Mouse (Mus musculus) ES-Bruce4 (cell line): ENCODE measurements around the gene Cpsf3. TPM values are rescaled to one million over a fixed set of nuclear protein-coding genes. Genes with fewer than 3 reads are reported as not detected.
A peak's percentile ranks its signal among the peaks of the same experiment; 100 is the strongest.

Experiments used
- H3K27ac ChIP-seq: 2 replicates; pipeline ENCODE4 v1.5.1; 2012; ENCODE audit warnings: low read length, inconsistent platforms; ENCODE audit not compliant: insufficient read depth
- H3K27me3 ChIP-seq: 2 replicates; pipeline ENCODE4 v1.6.1; 2012; ENCODE audit warnings: mild to moderate bottlenecking, low read length, inconsistent platforms; ENCODE audit not compliant: control insufficient read depth, poor library complexity, insufficient read depth, severe bottlenecking
- H3K36me3 ChIP-seq: 2 replicates; pipeline ENCODE4 v1.6.1; 2012; ENCODE audit warnings: inconsistent platforms, mild to moderate bottlenecking, low read length, moderate library complexity; ENCODE audit not compliant: control insufficient read depth, poor library complexity, insufficient read depth, severe bottlenecking
- H3K4me1 ChIP-seq: one replicate; pipeline ENCODE4 v1.8.1; 2011; ENCODE audit warnings: low read length; ENCODE audit not compliant: control insufficient read depth, insufficient read depth
- H3K4me3 ChIP-seq: 2 replicates; pipeline ENCODE4 v1.5.1; 2011; ENCODE audit warnings: low read depth, mild to moderate bottlenecking, low read length
- H3K9ac ChIP-seq: 2 replicates; pipeline ENCODE4 v1.6.1; 2012; ENCODE audit warnings: low read depth, mild to moderate bottlenecking, inconsistent platforms; ENCODE audit not compliant: poor library complexity, severe bottlenecking
- H3K9me3 ChIP-seq: replicated peaks from 2 replicates; pipeline ENCODE4 v1.6.1; 2012; ENCODE audit warnings: mild to moderate bottlenecking, low read length, inconsistent platforms; ENCODE audit not compliant: control insufficient read depth, poor library complexity, insufficient read depth, severe bottlenecking
- CTCF ChIP-seq: IDR thresholded peaks from one replicate; pipeline ENCODE4 v1.8.1; 2011; ENCODE audit warnings: low read depth, low read length
- EP300 ChIP-seq: IDR thresholded peaks from 2 replicates; pipeline ENCODE4 v1.6.1; 2011; ENCODE audit warnings: low read depth, low read length; ENCODE audit not compliant: insufficient read depth
- POLR2A ChIP-seq: IDR thresholded peaks from one replicate; pipeline ENCODE4 v1.8.1; 2011; ENCODE audit warnings: low read length; ENCODE audit not compliant: insufficient read depth
- polyA plus RNA-seq: library from polyadenylated mRNA; stranded (reverse); fragments of >200 nt; gene quantifications from 2 replicates; pipeline ENCODE4 v1.2.4, GENCODE M21; 2011; ENCODE audit warnings: low read depth; ENCODE audit not compliant: missing spikeins, insufficient read depth, insufficient read length

Gene Cpsf3
- polyA plus RNA-seq, 1 experiment = 123 TPM

- peaks cover 12% of the 10 kb centered on the region for H3K36me3 ChIP-seq
- H3K4me3 ChIP-seq = peak overlapping the region; percentile 94
- TF ChIP-seq POLR2A (no peak), CTCF (no peak), EP300 (no peak)
- no peaks in the 10 kb centered on the region for H3K4me1 ChIP-seq
- H3K27me3 ChIP-seq = no peaks in the 10 kb centered on the region
- peak overlapping the region; percentile 17; the same call in 1 of the 2 replicates for H3K27ac ChIP-seq
- H3K9ac ChIP-seq = peak overlapping the region; percentile 65
- no peaks in the 10 kb centered on the region for H3K9me3 ChIP-seq
These were observed 1.8 kb downstream of the Cpsf3 start for GRCm38 (mm10) chr12:21286712-21287650.

DNA sequence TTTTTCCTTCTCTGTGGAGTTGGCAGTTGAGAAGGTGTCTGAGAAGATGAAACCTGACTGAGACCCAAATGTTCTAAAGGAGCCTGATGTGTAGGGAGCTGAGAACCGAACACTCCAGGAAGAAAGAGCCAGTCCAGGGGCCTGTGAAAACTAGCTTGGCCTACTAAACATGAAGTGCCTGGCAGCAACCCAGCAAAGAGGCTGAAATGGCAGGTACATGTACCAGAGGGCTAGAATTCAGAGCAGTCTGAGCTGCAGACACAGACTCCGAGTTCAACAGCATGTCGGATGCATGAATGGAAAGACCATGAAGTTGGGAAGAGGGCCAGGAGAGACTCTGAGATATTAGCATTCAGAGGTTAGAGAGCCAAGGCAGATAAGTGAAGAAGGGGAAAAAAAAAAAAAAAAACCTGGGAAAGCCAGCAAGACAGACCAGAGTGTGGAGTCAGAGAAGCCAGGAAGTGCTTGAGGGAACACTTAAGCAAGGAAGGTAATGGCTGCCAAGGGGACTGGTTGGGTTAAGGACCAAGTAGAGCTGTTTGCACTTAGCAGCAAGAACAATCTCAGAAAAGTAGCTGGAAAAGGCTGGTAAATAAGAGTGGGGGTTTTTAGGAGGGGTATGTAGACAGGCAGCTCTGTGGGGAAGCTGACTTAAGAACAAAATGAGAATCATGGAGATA lies 3.7 kb downstream of the Cpsf3 start:
- Histone ChIP-seq H3K27me3 (no peaks in the 10 kb centered on the region), H3K9me3 (no peaks in the 10 kb centered on the region), H3K4me3 (no peak overlapping the region), H3K9ac (no peak overlapping the region), H3K36me3 (peaks cover 28% of the 10 kb centered on the region), H3K4me1 (no peaks in the 10 kb centered on the region), H3K27ac (no peak overlapping the region)
- TF ChIP-seq POLR2A (no peak), CTCF (no peak), EP300 (no peak)

DNA sequence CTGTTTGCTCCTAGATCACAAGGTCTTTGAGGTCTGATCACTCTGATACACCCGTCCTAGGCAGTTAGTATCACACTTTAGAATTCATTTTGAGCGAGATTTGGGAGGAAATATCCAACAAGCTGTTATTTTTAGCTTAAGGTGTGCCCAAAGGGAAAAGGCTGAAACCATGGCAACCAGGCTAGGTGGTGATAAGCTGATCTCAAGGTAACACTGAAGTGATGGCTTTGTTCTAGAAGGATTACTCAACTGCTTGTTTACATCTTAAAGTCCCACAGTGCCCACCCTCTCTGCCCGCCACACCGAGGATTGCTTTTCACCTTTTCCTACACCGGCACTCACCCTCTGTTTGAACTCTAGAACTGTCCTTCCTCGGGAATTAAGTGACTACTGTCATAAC lies 4.5 kb downstream of the Cpsf3 start:
- no peaks in the 10 kb centered on the region for H3K27me3 ChIP-seq
- no peaks in the 10 kb centered on the region for H3K9me3 ChIP-seq

DNA sequence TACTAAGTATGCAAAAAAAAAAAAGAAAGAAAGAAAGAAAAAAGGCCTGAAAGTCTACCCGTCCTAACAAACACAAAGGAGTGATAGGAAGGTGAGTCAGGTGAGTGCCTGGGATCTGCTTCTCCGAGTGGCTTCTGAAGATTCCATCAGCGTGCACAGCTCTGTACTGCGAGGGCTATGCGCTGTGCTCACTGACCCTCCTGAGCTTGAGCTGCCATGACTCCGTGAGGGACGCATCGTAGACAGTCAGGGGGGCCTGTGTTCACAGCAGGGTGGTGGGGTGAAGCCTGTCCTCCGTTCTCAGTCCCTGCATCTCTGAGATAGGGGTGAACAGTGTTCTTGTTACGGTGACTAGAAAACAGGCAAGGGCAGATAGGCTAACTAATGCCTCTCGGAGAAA lies 13.7 kb downstream of the Cpsf3 start:
- Histone ChIP-seq H3K36me3 (peaks cover 50% of the 10 kb centered on the region), H3K9ac (no peak overlapping the region), H3K9me3 (no peaks in the 10 kb centered on the region), H3K27ac (no peak overlapping the region), H3K27me3 (no peaks in the 10 kb centered on the region), H3K4me3 (no peak overlapping the region), H3K4me1 (no peaks in the 10 kb centered on the region)
- no peak for TF ChIP-seq CTCF
- TF ChIP-seq POLR2A = no peak
- TF ChIP-seq EP300 = no peak

More for the DNA sequence above, 4.5 kb downstream of the Cpsf3 start:
- Histone ChIP-seq H3K36me3 (peaks cover 36% of the 10 kb centered on the region), H3K4me1 (no peaks in the 10 kb centered on the region), H3K27ac (no peak overlapping the region), H3K4me3 (no peak overlapping the region), H3K9ac (no peak overlapping the region)
- TF ChIP-seq CTCF (no peak), POLR2A (no peak), EP300 (no peak)

DNA sequence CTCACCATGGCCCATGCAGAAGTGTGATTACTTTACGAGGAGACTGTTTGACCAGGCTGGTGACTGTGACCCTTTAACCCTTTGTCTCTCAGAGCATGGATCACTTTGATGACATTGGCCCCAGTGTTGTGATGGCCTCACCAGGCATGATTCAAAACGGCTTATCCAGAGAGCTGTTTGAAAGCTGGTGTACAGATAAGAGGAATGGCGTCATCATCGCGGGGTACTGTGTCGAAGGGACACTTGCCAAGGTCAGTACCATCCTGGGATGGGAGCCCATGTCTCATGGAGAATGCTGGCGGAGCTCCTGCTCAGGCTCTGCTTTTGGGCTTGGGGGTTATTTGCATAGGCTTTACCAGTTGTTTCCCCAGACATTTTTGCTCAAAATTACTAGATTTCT lies 16.1 kb downstream of the Cpsf3 start:
- H3K27ac ChIP-seq = no peak overlapping the region
- H3K9me3 ChIP-seq = no peaks in the 10 kb centered on the region
- no peak overlapping the region for H3K4me3 ChIP-seq
- peaks cover 46% of the 10 kb centered on the region for H3K36me3 ChIP-seq
- H3K9ac ChIP-seq = no peak overlapping the region
- no peaks in the 10 kb centered on the region for H3K4me1 ChIP-seq
- H3K27me3 ChIP-seq = no peaks in the 10 kb centered on the region
- TF ChIP-seq CTCF = no peak
- TF ChIP-seq POLR2A = no peak
- no peak for TF ChIP-seq EP300
